Mouse (Mus musculus) hindbrain, embryonic 11.5 days (tissue): ENCODE data around the gene Aacs. TPM values are rescaled to one million over a fixed set of nuclear protein-coding genes. Genes with fewer than 3 reads are reported as not detected.
A peak's percentile ranks its signal among the peaks of the same experiment; 100 is the strongest.

ENCODE experiments used
- ATAC-seq: fragments of 200-750 bp; cut with Nextera tagmentation; 2 replicates; pipeline ENCODE4 v1.8.0; 2017; ENCODE audit warnings: mild to moderate bottlenecking, moderate TSS enrichment, moderate library complexity; ENCODE audit not compliant: low FRiP score
- DNase-seq: peaks from one replicate; pipeline ENCODE4 v3.0.0-alpha.2; 2015; ENCODE audit warnings: low spot score
- H3K27ac ChIP-seq: fragments of 300-500 bp; sonication (generic); 2 replicates; pipeline ENCODE4 v1.5.1; 2014; ENCODE audit warnings: mild to moderate bottlenecking, low read depth, low read length
- H3K27me3 ChIP-seq: fragments of 300-500 bp; sonication (generic); 2 replicates; pipeline ENCODE4 v1.6.1; 2014; ENCODE audit warnings: mild to moderate bottlenecking, low read length, moderate library complexity, mixed read lengths; ENCODE audit not compliant: control insufficient read depth, insufficient read depth
- H3K36me3 ChIP-seq: fragments of 300-500 bp; sonication (generic); 2 replicates; pipeline ENCODE4 v1.6.1; 2014; ENCODE audit warnings: mild to moderate bottlenecking, low read length, moderate library complexity, mixed read lengths; ENCODE audit not compliant: control insufficient read depth, insufficient read depth
- H3K4me1 ChIP-seq: fragments of 300-500 bp; sonication (generic); replicated peaks from 2 replicates; pipeline ENCODE4 v1.6.1; 2014; ENCODE audit warnings: low read length, mixed read lengths; ENCODE audit not compliant: control insufficient read depth, insufficient read depth
- H3K4me2 ChIP-seq: fragments of 300-500 bp; sonication (generic); replicated peaks from 2 replicates; pipeline ENCODE4 v1.6.1; 2014; ENCODE audit warnings: mild to moderate bottlenecking, low read depth, low read length
- H3K4me3 ChIP-seq: fragments of 300-500 bp; sonication (generic); 2 replicates; pipeline ENCODE4 v1.5.1; 2014; ENCODE audit warnings: low read depth, low read length
- H3K9ac ChIP-seq: fragments of 300-500 bp; sonication (generic); 2 replicates; pipeline ENCODE4 v1.6.1; 2014; ENCODE audit warnings: low read depth, low read length
- H3K9me3 ChIP-seq: fragments of 300-500 bp; sonication (generic); 2 replicates; pipeline ENCODE4 v1.6.1; 2016; ENCODE audit warnings: low read length; ENCODE audit not compliant: control insufficient read depth
- WGBS: fragments of 180-500 bp; shearing (Covaris S2); extraction: QIAGEN DNeasy Blood & Tissue Kit; methylation state at CpG from one replicate; pipeline ENCODE4 v1.1.7; 2014; 5-methylcytosine and 5-hydroxymethylcytosine counted together
- polyA plus RNA-seq: library from polyadenylated mRNA; unstranded; fragments of >200 nt; fragmentation: Nextera tagmentation; extraction: Ambion mirVana; gene quantifications from 2 replicates; pipeline ENCODE4 v1.2.1, GENCODE M21; 2014

Gene Aacs
- polyA plus RNA-seq, 1 experiment from 2014 or later: 48.6 TPM

- WGBS: 65% methylated on average over 17 of the region's 17 CpGs
- Histone ChIP-seq H3K4me3 (no peak overlapping the region), H3K36me3 (0 out of 2 replicates have a peak, but pooled peaks cover 8% of the 10 kb centered on the region), H3K27ac (no peak overlapping the region), H3K4me2 (no peak overlapping the region), H3K9me3 (no peaks in the 10 kb centered on the region), H3K4me1 (peaks cover 2% of the 10 kb centered on the region; the same call in 1 of the 2 replicates), H3K27me3 (no peaks in the 10 kb centered on the region), H3K9ac (no peak overlapping the region)
- ATAC-seq: no peak
- DNase-seq: no peak
Observed at GRCm38 (mm10) chr5:125492379-125493092, 16.9 kb downstream of the Aacs start.

DNA sequence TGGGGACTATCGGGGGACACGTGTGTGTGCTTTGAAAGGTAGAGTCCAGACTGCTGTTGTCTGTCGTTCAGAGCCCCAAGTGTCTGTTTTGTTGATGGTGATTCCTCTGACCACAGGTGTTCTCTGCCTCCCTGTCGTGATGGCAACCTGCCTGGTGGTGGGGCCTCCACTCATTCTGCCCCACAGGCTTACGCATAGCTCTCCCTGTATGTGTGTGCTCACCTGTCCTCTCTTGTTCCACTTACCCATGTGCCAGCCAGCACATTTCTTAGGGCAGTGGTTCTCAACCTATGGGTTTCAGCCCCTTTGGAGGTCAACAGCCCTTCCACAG, 17.4 kb downstream of the Aacs start:
- Histone ChIP-seq H3K27ac (no peak overlapping the region), H3K27me3 (no peaks in the 10 kb centered on the region), H3K4me1 (peaks cover under 1% of the 10 kb centered on the region; the same call in 1 of the 2 replicates), H3K36me3 (0 out of 2 replicates have a peak, but pooled peaks cover 7% of the 10 kb centered on the region), H3K4me2 (no peak overlapping the region), H3K9ac (no peak overlapping the region), H3K4me3 (no peak overlapping the region), H3K9me3 (no peaks in the 10 kb centered on the region)
- WGBS: 61% methylated on average over 5 of the region's 5 CpGs
- DNase-seq (no peak), ATAC-seq (no peak)

GRCm38 (mm10) chr5:125495655-125496054, 20.0 kb downstream of the Aacs start:
- no peak overlapping the region for H3K27ac ChIP-seq
- no peaks in the 10 kb centered on the region for H3K9me3 ChIP-seq
- ATAC-seq: no peak
- no peaks in the 10 kb centered on the region for H3K4me1 ChIP-seq
- no peaks in the 10 kb centered on the region for H3K27me3 ChIP-seq
- no peak for DNase-seq
- 0 out of 2 replicates have a peak, but pooled peaks cover 3% of the 10 kb centered on the region for H3K36me3 ChIP-seq
- H3K4me2 ChIP-seq: no peak overlapping the region
- no peak overlapping the region for H3K9ac ChIP-seq
- 94% methylated on average over 10 of the region's 10 CpGs for WGBS
- no peak overlapping the region for H3K4me3 ChIP-seq

GRCm38 (mm10) chr5:125497821-125498600, 22.4 kb downstream of the Aacs start:
- Histone ChIP-seq H3K4me3 (no peak overlapping the region), H3K4me1 (no peaks in the 10 kb centered on the region), H3K9me3 (no peaks in the 10 kb centered on the region), H3K27me3 (no peaks in the 10 kb centered on the region), H3K27ac (no peak overlapping the region), H3K9ac (no peak overlapping the region), H3K4me2 (no peak overlapping the region), H3K36me3 (no peaks in the 10 kb centered on the region)
- peak; percentile 73 for ATAC-seq
- peak; percentile 82 for DNase-seq
- 64% methylated on average over 12 of the region's 12 CpGs for WGBS

DNA sequence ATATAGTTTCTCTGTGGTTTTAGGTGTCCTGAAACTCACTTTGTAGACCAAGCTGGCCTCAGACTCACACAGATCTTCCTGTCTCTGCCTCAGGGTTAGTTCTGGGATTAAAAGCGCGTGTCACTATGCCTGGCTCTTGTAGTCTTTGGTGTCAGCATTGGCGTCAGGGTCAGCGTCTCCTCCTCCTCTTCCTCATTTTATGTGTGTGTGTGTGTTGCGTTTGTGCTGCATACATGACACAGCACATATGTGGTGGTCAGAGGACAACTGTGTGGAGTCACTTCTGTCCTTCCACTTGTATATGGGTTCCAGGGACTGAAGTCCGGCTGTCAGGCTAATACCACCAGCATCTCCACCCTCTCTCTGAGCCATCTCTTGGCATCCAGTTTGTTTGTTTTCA, 25.9 kb downstream of the Aacs start:
- Histone ChIP-seq H3K9me3 (no peaks in the 10 kb centered on the region), H3K9ac (no peak overlapping the region), H3K27me3 (no peaks in the 10 kb centered on the region), H3K4me3 (no peak overlapping the region), H3K4me1 (no peaks in the 10 kb centered on the region), H3K27ac (no peak overlapping the region), H3K36me3 (peaks cover 2% of the 10 kb centered on the region; the same call in 1 of the 2 replicates), H3K4me2 (no peak overlapping the region)
- no peak for DNase-seq
- WGBS: 86% methylated on average over 6 of the region's 6 CpGs
- ATAC-seq: no peak

- H3K9me3 ChIP-seq: no peaks in the 10 kb centered on the region
- H3K36me3 ChIP-seq: peaks cover 2% of the 10 kb centered on the region; the same call in 1 of the 2 replicates
- H3K4me2 ChIP-seq: no peak overlapping the region
- 56% methylated on average over 3 of the region's 3 CpGs for WGBS
- H3K27me3 ChIP-seq: no peaks in the 10 kb centered on the region
- H3K9ac ChIP-seq: no peak overlapping the region
- no peak overlapping the region for H3K27ac ChIP-seq
- no peak overlapping the region for H3K4me3 ChIP-seq
- H3K4me1 ChIP-seq: no peaks in the 10 kb centered on the region
- DNase-seq (no peak), ATAC-seq (no peak)
Observed at GRCm38 (mm10) chr5:125502186-125502585, 26.6 kb downstream of the Aacs start.

DNA sequence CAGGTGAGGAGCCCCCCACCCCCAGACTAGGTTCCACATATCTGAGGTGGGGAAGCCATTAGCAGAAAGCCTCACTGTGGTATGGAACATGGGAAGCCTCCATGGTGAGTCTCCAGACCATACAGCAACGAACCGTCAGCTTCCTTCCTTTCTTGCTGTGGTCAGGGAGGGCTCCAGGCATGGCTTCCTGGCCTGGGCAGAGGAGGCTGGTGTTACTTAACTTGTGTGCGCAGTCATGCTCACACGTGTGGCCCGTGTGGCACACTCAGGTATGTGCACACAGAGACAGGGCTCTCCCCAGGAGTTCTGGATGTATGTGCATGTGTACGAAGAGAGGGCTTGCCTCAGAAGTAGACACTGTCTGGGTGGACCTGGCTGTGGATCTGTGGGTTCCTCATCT, 28.0 kb downstream of the Aacs start:
- peaks cover 2% of the 10 kb centered on the region; the same call in 1 of the 2 replicates for H3K36me3 ChIP-seq
- ATAC-seq: no peak
- H3K27me3 ChIP-seq: no peaks in the 10 kb centered on the region
- H3K9ac ChIP-seq: no peak overlapping the region
- no peaks in the 10 kb centered on the region for H3K4me1 ChIP-seq
- no peak overlapping the region for H3K4me3 ChIP-seq
- 92% methylated on average over 6 of the region's 6 CpGs for WGBS
- H3K9me3 ChIP-seq: no peaks in the 10 kb centered on the region
- DNase-seq: no peak
- H3K4me2 ChIP-seq: no peak overlapping the region
- H3K27ac ChIP-seq: no peak overlapping the region

- H3K4me3 ChIP-seq: no peak overlapping the region
- DNase-seq: no peak
- no peak overlapping the region for H3K9ac ChIP-seq
- H3K4me1 ChIP-seq: no peaks in the 10 kb centered on the region
- H3K27me3 ChIP-seq: no peaks in the 10 kb centered on the region
- no peaks in the 10 kb centered on the region for H3K9me3 ChIP-seq
- no peak overlapping the region for H3K27ac ChIP-seq
- peaks cover 2% of the 10 kb centered on the region; the same call in 1 of the 2 replicates for H3K36me3 ChIP-seq
- no peak for ATAC-seq
- no peak overlapping the region for H3K4me2 ChIP-seq
- WGBS: 69% methylated on average over 11 of the region's 11 CpGs
Observed at GRCm38 (mm10) chr5:125504692-125505091, 29.1 kb downstream of the Aacs start.
